Mouse (Mus musculus) lung, adult 18-20 months (tissue): Measurements from ENCODE around the gene Dhx38.
A peak's percentile ranks its signal among the peaks of the same experiment; 100 is the strongest.

Experiments used
- DNase-seq, 2 experiments: peaks; one replicate each; pipeline ENCODE4 v3.0.0; 2022; ENCODE audit warnings: mixed read lengths in 2 of 2

Gene Dhx38

DNA sequence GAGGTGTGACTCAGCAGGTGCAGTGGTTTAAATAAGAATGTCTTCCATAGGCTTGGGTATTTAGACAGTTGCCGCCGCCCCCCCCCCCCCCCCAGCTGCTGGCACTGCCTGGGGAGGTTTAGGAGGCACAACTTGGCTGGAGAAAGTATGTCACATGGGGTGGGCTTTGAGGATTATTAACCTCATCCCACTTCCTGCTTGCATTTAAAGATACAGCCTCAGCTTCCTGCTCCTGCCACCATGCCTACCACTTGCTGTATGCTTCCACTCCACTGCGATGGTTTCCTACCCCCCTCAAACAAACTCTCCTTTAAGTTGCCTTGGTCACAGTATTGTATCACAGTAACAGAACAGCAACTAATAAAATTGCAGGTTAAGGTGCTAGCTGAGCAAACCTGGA, 21.6 kb downstream of the Dhx38 start:
- DNase-seq, result no peak

DNA sequence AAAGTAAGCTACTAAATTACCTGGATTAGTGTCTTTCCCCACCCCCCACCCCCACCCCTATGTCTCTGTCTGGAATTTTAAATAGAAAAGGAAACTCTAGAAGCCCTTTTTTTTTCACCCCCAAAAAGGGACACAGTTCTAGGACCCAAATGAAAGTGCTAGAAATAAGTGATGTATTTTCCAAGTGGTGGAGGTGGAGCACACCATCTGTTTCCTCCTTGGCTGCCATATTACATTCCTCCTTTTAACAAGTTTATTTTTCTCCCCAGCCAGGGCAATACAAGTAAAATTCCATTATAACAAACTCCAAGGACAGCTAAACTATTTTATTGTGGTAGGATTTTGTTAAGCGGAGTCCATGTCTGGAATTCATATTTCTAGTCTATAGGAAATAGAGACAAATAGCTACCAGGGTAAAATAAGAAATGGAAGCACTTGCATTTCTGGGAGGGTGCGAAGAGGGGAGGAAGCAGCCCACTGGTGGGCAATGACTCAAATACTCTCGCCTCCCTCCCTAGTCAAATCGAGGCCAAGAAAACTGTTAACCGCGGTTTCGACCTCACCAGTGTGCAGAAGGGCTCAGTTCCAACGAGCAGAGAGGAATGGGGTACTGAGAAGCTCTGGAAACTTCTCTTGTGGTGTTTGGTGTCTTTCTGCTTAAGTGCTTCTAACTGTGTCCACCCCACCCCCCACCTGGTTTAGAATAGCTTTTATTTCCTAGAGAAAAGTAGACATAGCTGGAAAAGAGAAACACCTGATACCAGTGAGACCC, 22.7 kb downstream of the Dhx38 start:
- no peak for DNase-seq

DNA sequence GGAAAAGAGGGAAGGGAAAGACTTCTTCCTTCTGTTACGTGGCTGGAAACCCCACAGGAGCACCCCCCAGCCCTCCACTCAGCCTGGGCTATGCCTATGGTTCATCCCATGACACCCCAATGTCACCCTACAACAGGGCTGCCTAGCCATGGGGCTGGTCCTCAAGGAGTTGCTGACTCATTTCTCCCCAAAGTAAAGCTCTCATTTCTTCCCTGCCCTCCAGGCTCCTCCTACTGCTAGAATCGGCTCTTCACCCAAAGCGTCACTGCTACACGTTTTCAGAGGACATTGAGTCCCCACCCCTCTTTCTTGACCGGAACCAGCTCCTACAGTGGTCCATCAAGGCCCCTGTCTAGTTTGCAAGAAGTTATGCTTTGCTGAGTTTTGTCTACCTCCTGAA, 23.5 kb downstream of the Dhx38 start:
- no peak for DNase-seq

DNA sequence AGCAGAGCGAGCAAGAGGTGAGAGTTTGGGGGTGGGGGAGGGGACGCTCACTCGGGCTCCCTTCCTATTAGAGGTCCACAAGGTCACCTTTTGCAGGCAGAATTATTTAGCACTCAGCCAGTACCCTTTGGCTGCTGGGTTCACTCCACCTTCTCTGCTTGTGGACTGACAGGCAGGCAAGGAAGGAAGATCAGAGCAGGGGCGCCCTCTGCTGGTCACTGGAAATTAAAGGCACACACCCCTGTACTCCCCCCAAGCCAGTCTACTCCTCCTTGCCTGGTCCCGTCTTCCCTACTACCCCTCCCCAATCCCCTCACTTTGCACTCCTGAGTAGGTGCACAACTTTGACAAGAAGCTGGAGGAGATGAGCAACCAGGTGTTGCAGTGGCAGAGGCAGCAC, 29.0 kb downstream of the Dhx38 start:
- peak; percentile 51 to 57 for DNase-seq

DNA sequence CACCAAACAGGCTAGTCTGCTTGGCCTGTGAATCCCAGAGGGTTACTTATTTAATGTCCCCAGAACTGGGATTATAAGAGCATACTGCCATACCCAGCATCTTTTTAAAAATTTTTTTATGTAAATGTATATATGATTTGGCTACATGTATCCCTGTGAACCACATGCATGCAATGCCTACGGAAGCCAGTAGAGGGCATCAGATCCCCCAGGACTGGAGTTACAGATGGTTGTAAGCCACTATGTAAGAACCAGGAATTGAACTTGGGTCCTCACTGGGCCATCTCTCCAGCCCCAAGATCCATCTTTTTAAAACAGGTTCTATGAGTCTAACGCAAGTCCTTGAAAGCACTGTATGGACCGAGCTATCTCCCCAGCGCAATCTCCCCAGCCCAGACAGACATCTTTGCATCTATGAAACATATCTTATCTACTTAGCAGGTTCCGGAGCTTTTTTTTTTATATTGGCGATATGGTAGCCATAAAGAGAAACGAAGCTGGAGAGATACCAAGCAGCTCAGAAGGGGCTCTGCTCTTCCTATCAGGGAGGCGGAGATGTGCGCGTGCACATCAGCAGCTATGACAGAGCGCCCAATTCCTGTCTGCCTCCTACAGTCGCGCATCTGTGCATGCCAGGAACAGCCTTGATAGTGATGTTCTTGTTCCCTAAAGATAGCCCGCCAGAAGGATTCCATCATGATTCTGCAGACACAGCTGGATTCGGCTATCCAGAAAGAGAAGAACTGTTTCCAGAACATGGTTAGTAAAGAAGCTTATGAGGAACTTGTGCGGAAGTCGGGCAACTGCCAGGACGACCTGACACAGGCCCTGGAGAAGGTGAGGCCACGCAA, 30.3 kb downstream of the Dhx38 start:
- DNase-seq, result peak; percentile 14 to 24

DNA sequence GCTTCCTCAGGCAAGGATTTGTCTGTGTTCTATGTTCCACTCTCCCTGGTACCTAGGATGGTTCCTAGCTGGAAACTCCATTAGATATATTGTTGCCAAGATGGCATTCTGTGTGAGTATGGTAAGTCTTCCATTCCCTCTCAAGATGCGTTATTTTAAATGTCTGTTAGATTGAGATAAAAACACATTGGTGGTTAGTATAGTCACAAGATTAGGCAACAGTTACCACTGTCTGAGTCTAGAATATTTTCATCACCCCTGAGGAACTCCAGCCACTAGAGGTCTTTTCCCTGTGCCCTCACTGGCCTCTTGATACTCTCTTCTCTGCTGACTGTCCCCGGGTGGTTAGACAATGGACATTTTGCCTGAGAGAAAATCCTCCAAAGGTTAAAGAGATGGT, 41.7 kb downstream of the Dhx38 start:
- DNase-seq, result no peak

DNA sequence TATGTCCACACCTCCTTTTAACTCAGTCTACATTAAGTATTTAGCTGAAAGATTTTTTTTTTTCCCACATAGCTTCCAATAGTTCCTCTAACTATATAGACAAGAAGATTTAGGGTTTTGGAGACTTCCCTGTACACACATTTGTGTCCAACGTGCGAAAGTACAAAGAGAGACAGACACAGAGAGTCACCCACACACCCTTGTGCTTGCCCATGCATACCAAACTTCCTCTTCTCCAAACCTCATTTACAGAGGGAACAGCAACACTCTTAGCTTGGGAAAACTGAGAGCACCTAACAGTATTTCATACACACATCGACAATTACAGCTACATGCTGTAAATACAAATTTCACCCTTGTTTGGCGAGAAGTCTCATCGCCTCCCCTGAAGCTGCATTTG, 60.1 kb downstream of the Dhx38 start:
- no peak for DNase-seq

DNA sequence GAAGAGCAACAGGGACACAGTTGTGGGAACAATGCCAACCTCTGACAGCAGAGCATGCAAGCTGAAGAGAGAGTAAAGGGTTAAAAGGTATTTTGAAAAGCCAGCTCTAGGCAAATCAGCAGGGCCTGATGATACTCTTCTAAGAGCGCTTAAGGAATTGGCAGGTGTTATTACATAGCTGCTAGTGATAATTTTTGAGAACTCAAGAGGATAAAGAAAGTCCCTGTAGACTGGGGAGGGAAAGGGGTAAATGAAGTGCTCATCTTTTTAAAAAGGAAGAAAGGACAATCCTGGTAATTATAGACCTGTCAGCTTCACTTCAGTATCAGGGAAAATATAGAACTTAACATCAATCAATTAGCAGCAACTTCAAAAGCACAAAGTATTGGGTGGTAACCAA, 62.1 kb downstream of the Dhx38 start:
- no peak for DNase-seq

DNA sequence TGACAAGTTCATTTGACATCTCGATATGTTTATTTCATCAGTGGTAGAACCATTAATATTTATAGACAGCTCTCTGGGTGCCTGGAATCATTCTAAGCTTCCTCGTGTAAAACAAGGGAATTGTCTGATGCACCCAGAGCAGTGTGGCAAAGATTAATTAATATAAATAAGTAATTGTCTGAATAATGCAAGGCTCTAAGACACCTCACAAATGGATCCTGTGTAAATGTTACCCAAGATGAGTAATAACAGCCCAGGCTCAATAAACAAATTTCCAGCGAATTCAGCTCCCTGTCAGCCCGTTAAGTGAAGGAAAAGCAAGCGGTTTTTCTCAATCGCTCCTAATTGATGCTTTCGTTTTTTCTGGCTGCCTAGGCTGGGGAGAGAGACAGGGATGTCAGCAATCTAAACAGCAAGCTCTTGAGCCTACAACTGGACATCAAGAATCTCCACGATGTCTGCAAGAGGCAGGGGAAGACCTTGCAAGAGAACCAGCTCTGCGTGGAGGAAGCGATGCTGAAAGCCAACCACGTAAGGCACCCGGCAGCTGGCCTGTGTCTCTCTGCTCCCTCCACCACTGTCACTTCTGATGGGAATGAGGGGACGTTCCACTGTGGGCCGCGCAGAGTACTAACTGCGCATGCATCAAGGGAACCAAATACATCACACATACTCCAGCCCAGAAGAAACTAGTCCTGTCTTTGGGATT, 66.5 kb downstream of the Dhx38 start:
- DNase-seq, result peak; percentile 9 to 18
